Mouse (Mus musculus) stomach, postnatal 0 days (tissue): Measurements from ENCODE around the gene Clba1.

ENCODE experiments used
- CTCF ChIP-seq: IDR thresholded peaks from 2 replicates; pipeline ENCODE4 v1.5.1; 2016; ENCODE audit warnings: antibody characterized with exemption, low read depth, mild to moderate bottlenecking, moderate library complexity
- EP300 ChIP-seq: optimal IDR thresholded peaks from 2 replicates; pipeline ENCODE3; 2016; ENCODE audit warnings: antibody characterized with exemption

DNA sequence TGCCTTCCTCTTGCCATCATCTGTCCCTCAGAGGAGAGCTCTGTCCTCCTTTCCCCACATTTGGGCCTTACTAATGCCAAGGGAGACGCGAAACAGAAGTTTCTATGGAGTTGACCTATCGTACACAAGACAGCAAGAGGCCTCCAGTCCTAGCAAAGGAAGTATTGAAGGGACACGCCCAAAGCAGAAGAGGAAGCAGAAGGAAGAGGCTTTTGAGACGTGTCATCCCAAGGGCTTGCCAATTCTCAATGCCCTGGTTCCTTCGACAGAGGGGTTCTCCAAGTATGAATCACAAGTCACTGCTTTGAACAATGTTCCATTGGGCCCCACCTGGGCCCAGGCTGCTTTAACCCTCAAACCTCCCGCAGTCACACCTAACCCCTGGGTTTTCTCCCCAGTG lies 56.1 kb downstream of the Clba1 start:
- no peak for TF ChIP-seq EP300
- TF ChIP-seq CTCF, result no peak
